Mouse (Mus musculus): Measurements from ENCODE around the gene Sh3glb2. TPM values are rescaled to one million over a fixed set of nuclear protein-coding genes. Genes with fewer than 3 reads are reported as not detected.

Sh3glb2 gene
- polyA plus RNA-seq, 1 experiment = 21.8 TPM

DNA sequence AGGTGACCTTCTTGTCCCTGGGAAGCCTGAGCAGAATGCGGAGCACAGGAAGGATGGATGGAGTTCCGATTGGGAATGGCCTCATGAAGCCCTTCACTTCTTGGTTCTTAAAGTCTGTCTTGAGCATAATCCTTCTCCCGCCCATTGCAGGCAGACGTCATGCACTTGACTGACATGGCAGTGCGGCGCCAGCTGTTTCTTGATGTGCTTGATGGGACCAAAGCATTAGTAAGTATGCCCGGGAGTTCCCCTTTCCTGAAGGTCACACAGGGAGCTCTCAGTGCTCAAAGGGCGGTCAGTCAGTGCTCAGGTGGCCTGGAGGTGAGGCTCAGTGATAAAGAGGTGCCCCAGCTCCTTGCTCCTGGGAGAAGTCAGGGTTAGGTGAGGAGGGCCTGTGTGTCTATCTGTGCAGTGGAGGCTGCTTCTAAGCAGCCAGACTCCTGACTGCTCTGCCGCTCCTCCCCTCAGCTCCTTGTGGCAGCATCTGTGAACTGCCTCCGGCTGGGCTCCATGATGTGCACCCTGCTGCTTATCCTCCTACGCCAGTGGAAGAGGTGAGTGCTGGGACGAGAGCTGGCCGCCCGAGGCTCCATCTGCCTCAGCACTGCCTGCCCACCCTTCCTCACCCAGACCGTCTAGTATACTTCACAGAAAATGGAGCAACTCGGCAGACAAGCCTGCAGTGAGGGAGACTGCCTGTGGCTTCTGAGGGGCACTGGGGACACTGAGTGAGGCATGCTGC lies 22.8 kb downstream of the Sh3glb2 start:
- no peaks in the 10 kb centered on the region for H3K27me3 ChIP-seq (ENCODE audit: control insufficient read depth, insufficient read depth, low read length)
- H3K4me1 ChIP-seq (ENCODE audit: control insufficient read depth, insufficient read depth, low read length) = no peaks in the 10 kb centered on the region
- TF ChIP-seq CTCF (IDR thresholded peaks at IDR 0.05; ENCODE audit: control insufficient read depth, insufficient read depth, insufficient replicate concordance, low read depth, low read length) (no peak), POLR2A (IDR thresholded peaks at IDR 0.05; ENCODE audit: control insufficient read depth, low read depth, low read length) (no peak)
- no peak overlapping the region for H3K4me3 ChIP-seq (ENCODE audit: control insufficient read depth, low read depth, low read length)
- peaks cover 9% of the 10 kb centered on the region for H3K36me3 ChIP-seq (ENCODE audit: control insufficient read depth, insufficient read depth, low read length)
- H3K27ac ChIP-seq (ENCODE audit: control insufficient read depth, insufficient read depth, low read depth, low read length) = no peak overlapping the region

DNA sequence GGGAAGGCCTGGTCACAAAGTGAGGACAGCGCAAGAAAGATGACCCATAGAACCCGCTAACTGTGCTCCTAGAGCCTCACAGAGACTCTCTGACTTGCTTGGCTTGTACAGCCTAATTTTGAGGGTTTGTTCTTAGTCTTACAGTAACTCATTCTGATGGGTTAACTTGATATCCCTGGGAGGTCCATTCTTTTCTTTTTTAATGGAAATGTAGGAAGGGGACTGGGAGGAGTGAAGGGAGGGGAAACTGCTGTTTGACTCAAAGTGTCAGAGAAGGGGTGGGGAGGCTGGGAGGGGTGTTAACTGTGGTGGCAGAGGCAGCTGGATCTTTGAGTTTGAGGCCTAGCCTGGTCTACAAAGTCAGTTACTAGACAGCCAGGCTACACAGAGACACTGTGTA lies 23.8 kb downstream of the Sh3glb2 start:
- Histone ChIP-seq H3K36me3 (ENCODE audit: control insufficient read depth, insufficient read depth, low read length) (peaks cover 10% of the 10 kb centered on the region), H3K4me1 (ENCODE audit: control insufficient read depth, insufficient read depth, low read length) (no peaks in the 10 kb centered on the region), H3K27ac (ENCODE audit: control insufficient read depth, insufficient read depth, low read depth, low read length) (no peak overlapping the region)

DNA sequence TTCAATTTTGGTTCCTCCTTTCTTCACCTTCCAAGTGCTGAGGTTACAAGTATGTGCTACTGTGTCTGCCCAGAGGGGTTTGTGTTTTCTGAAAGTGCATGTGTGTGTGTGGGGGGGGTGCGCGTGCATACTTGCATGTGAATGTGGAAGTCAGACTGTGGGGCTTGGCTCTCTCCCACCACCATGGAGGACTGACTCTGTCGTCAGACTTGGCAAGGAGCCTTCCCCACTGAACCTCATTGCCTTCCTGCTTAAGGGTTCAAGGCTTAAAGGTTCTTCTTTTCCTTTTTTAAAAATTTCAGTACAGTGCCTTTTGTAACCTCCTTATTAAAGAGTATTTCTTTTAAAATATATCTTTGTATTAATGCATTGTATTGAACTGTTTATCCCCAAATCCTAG lies 30.3 kb downstream of the Sh3glb2 start:
- H3K4me3 ChIP-seq (ENCODE audit: control insufficient read depth, low read depth, low read length) = no peak overlapping the region
- no peaks in the 10 kb centered on the region for H3K4me1 ChIP-seq (ENCODE audit: control insufficient read depth, insufficient read depth, low read length)
- H3K27me3 ChIP-seq (ENCODE audit: control insufficient read depth, insufficient read depth, low read length) = no peaks in the 10 kb centered on the region
- H3K36me3 ChIP-seq (ENCODE audit: control insufficient read depth, insufficient read depth, low read length) = peaks cover 9% of the 10 kb centered on the region
- no peak for TF ChIP-seq POLR2A (IDR thresholded peaks at IDR 0.05; ENCODE audit: control insufficient read depth, low read depth, low read length)
- no peak for TF ChIP-seq CTCF (IDR thresholded peaks at IDR 0.05; ENCODE audit: control insufficient read depth, insufficient read depth, insufficient replicate concordance, low read depth, low read length)
- no peak overlapping the region for H3K27ac ChIP-seq (ENCODE audit: control insufficient read depth, insufficient read depth, low read depth, low read length)

More for the DNA sequence above, 23.8 kb downstream of the Sh3glb2 start:
- TF ChIP-seq POLR2A (IDR thresholded peaks at IDR 0.05; ENCODE audit: control insufficient read depth, low read depth, low read length) = no peak
- no peak for TF ChIP-seq CTCF (IDR thresholded peaks at IDR 0.05; ENCODE audit: control insufficient read depth, insufficient read depth, insufficient replicate concordance, low read depth, low read length)
- Histone ChIP-seq H3K4me3 (ENCODE audit: control insufficient read depth, low read depth, low read length) (no peak overlapping the region), H3K27me3 (ENCODE audit: control insufficient read depth, insufficient read depth, low read length) (no peaks in the 10 kb centered on the region)

DNA sequence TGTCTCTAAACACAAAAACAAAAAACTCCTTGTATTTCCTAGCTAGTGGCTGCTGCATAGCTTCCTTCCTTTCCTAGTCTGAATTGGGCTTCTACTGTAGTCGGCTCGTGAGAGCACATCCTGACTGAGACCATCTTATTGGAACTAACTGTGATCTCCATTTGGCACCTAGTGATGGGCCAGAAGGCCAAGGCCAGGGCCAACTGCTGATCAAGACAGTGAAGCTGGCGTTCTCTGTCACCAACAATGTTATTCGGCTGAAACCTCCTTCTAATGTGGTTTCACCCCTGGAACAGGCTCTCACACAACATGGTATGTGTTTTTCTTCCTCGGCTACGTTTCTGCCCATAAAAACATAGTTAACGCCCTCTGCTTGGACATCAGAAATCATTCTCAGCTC lies 31.9 kb downstream of the Sh3glb2 start:
- TF ChIP-seq CTCF (IDR thresholded peaks at IDR 0.05; ENCODE audit: control insufficient read depth, insufficient read depth, insufficient replicate concordance, low read depth, low read length) (no peak), POLR2A (IDR thresholded peaks at IDR 0.05; ENCODE audit: control insufficient read depth, low read depth, low read length) (no peak)
- Histone ChIP-seq H3K36me3 (ENCODE audit: control insufficient read depth, insufficient read depth, low read length) (peaks cover 9% of the 10 kb centered on the region), H3K27ac (ENCODE audit: control insufficient read depth, insufficient read depth, low read depth, low read length) (no peak overlapping the region), H3K27me3 (ENCODE audit: control insufficient read depth, insufficient read depth, low read length) (no peaks in the 10 kb centered on the region), H3K4me3 (ENCODE audit: control insufficient read depth, low read depth, low read length) (no peak overlapping the region), H3K4me1 (ENCODE audit: control insufficient read depth, insufficient read depth, low read length) (no peaks in the 10 kb centered on the region)

DNA sequence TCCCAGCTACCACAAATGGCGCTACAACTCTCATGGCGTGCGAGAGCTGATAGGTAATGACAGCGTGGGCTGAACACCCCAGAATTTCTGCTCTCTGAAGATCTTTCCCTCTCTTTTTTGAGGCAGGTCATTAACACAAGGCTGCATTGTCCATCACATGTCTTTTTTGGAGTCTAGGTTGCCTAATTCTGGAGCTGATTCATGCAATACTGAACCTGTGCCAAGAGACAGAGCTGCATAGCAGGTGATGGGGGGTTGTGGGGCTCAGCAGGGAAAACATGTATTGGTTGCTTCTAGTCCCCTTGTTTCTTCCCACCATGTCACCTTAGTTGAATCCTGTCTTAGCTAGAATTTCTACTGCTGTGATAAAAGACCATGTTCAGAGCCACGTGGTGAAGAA lies 33.8 kb downstream of the Sh3glb2 start:
- Histone ChIP-seq H3K4me1 (ENCODE audit: control insufficient read depth, insufficient read depth, low read length) (no peaks in the 10 kb centered on the region), H3K27me3 (ENCODE audit: control insufficient read depth, insufficient read depth, low read length) (no peaks in the 10 kb centered on the region), H3K36me3 (ENCODE audit: control insufficient read depth, insufficient read depth, low read length) (peaks cover 6% of the 10 kb centered on the region), H3K4me3 (ENCODE audit: control insufficient read depth, low read depth, low read length) (no peak overlapping the region), H3K27ac (ENCODE audit: control insufficient read depth, insufficient read depth, low read depth, low read length) (no peak overlapping the region)
- TF ChIP-seq CTCF (IDR thresholded peaks at IDR 0.05; ENCODE audit: control insufficient read depth, insufficient read depth, insufficient replicate concordance, low read depth, low read length) (no peak), POLR2A (IDR thresholded peaks at IDR 0.05; ENCODE audit: control insufficient read depth, low read depth, low read length) (no peak)

DNA sequence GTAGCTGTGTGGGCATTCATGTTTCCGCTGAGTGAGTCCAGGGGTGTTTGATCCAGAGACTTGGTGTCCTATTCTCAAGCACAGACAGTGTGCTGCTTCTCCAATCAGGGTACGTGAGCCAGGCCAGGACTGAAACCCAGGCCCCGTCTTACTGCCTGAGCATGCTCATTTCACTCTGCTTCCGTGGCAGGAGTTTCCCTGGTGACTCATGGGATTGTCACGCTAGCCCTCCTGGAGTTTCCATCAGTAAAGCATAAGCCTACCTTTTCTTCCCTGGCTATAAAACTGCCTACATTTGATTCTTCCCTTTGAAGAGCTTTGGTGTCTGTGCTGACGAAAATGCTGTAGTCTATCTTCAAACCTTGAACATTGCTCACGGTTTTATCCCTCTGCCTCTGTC lies 36.0 kb downstream of the Sh3glb2 start:
- Histone ChIP-seq H3K4me1 (ENCODE audit: control insufficient read depth, insufficient read depth, low read length) (no peaks in the 10 kb centered on the region), H3K36me3 (ENCODE audit: control insufficient read depth, insufficient read depth, low read length) (peaks cover 5% of the 10 kb centered on the region), H3K27me3 (ENCODE audit: control insufficient read depth, insufficient read depth, low read length) (no peaks in the 10 kb centered on the region), H3K27ac (ENCODE audit: control insufficient read depth, insufficient read depth, low read depth, low read length) (no peak overlapping the region), H3K4me3 (ENCODE audit: control insufficient read depth, low read depth, low read length) (peak overlapping the region; percentile 58)
- TF ChIP-seq CTCF (IDR thresholded peaks at IDR 0.05; ENCODE audit: control insufficient read depth, insufficient read depth, insufficient replicate concordance, low read depth, low read length) (no peak), POLR2A (IDR thresholded peaks at IDR 0.05; ENCODE audit: control insufficient read depth, low read depth, low read length) (no peak)

DNA sequence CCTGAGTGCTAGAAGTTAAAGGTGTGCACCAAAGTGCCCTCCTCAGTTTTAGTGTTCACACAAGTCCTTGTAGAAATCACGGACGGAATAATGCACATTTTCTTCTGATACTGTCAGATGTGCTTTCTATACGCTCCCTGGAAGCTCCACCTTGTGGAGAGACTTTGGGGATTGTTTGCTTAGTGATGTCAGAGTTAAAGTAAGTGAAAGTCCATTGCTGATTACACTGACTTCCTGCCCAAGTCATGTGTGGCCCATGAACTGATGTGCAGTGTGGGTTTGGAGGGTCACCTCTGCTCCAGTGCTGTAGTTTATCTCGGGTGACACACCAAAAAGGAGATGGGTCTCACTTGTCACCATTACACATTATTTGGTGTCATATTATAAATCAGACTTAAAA lies 39.9 kb downstream of the Sh3glb2 start:
- H3K4me1 ChIP-seq (ENCODE audit: control insufficient read depth, insufficient read depth, low read length) = no peaks in the 10 kb centered on the region
- H3K36me3 ChIP-seq (ENCODE audit: control insufficient read depth, insufficient read depth, low read length) = peaks cover 8% of the 10 kb centered on the region
- H3K27me3 ChIP-seq (ENCODE audit: control insufficient read depth, insufficient read depth, low read length) = no peaks in the 10 kb centered on the region
- no peak overlapping the region for H3K4me3 ChIP-seq (ENCODE audit: control insufficient read depth, low read depth, low read length)
- TF ChIP-seq CTCF (IDR thresholded peaks at IDR 0.05; ENCODE audit: control insufficient read depth, insufficient read depth, insufficient replicate concordance, low read depth, low read length) (no peak), POLR2A (IDR thresholded peaks at IDR 0.05; ENCODE audit: control insufficient read depth, low read depth, low read length) (no peak)
- no peak overlapping the region for H3K27ac ChIP-seq (ENCODE audit: control insufficient read depth, insufficient read depth, low read depth, low read length)
